Mouse (Mus musculus) stomach, postnatal 0 days (tissue): ENCODE measurements at regions not wholly inside any gene's neighbourhood (a gene's known extent, or its start where the extent isn't known, plus 50 kb on each side); places are given as distances from the start of the nearest gene placed in this dataset.

Experiments
- ATAC-seq: fragments of 200-750 bp; cut with Nextera tagmentation; 2 replicates; pipeline ENCODE4 v1.8.0; 2017; ENCODE audit not compliant: low FRiP score, low TSS enrichment
- DNase-seq: peaks from one replicate; pipeline ENCODE4 v3.0.0-alpha.2; 2016; ENCODE audit warnings: low spot score
- H3K27ac ChIP-seq: fragments of 300-500 bp; sonication (generic); replicated peaks from 2 replicates; pipeline ENCODE4 v1.5.1; 2014; ENCODE audit warnings: mild to moderate bottlenecking, control low read depth
- H3K27me3 ChIP-seq: fragments of 300-500 bp; sonication (generic); 2 replicates; pipeline ENCODE4 v1.6.1; 2014; ENCODE audit warnings: low read length; ENCODE audit not compliant: control insufficient read depth, insufficient read depth
- H3K36me3 ChIP-seq: fragments of 300-500 bp; sonication (generic); 2 replicates; pipeline ENCODE4 v1.6.1; 2014; ENCODE audit warnings: low read length, mixed read lengths; ENCODE audit not compliant: control insufficient read depth, insufficient read depth
- H3K4me1 ChIP-seq: fragments of 300-500 bp; sonication (generic); replicated peaks from 2 replicates; pipeline ENCODE4 v1.6.1; 2014; ENCODE audit warnings: antibody characterized with exemption; ENCODE audit not compliant: control insufficient read depth, insufficient read depth
- H3K4me2 ChIP-seq: fragments of 300-500 bp; sonication (generic); replicated peaks from 2 replicates; pipeline ENCODE4 v1.6.1; 2014; ENCODE audit warnings: low read depth, mild to moderate bottlenecking, control low read depth, moderate library complexity
- H3K4me3 ChIP-seq: fragments of 300-500 bp; sonication (generic); 2 replicates; pipeline ENCODE4 v1.5.1; 2014; ENCODE audit warnings: low read depth, low read length, control low read depth
- H3K9ac ChIP-seq: fragments of 300-500 bp; sonication (generic); 2 replicates; pipeline ENCODE4 v1.6.1; 2014; ENCODE audit warnings: mild to moderate bottlenecking, low read length, control low read depth, mixed read lengths
- H3K9me3 ChIP-seq: fragments of 300-500 bp; sonication (generic); 2 replicates; pipeline ENCODE4 v1.6.1; 2016; ENCODE audit warnings: low read length; ENCODE audit not compliant: control insufficient read depth
- CTCF ChIP-seq: IDR thresholded peaks from 2 replicates; pipeline ENCODE4 v1.5.1; 2016; ENCODE audit warnings: antibody characterized with exemption, low read depth, mild to moderate bottlenecking, moderate library complexity
- EP300 ChIP-seq: optimal IDR thresholded peaks from 2 replicates; pipeline ENCODE3; 2016; ENCODE audit warnings: antibody characterized with exemption
- WGBS: fragments of 180-500 bp; shearing (Covaris S2); extraction: QIAGEN DNeasy Blood & Tissue Kit; methylation state at CpG from one replicate; pipeline ENCODE4 v1.1.7; 2014; 5-methylcytosine and 5-hydroxymethylcytosine counted together

DNA sequence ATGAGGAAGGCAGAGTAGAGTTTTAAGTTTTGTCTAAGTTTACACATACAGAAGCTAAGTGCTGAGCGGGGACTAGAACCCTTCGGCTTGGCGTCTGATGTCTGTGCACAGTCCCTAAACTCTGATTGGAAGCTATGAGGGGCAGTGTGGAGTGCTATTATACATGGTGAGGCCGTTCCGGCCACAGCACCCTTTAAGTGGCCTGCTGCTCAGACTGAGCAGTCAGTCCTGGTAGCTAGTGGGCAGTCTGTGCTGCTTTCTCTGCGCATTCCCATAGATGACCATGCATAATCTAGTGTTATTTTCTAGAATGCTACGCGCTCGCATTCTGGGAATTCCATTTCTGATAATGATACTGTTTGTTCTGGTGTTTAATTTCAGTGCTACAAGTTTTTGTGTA is 51.2 kb upstream of the Ifne start:
- Histone ChIP-seq H3K4me3 (no peak overlapping the region), H3K27me3 (no peaks in the 10 kb centered on the region), H3K9ac (no peak overlapping the region), H3K4me1 (no peaks in the 10 kb centered on the region), H3K36me3 (no peaks in the 10 kb centered on the region), H3K9me3 (no peaks in the 10 kb centered on the region), H3K4me2 (no peak overlapping the region), H3K27ac (no peak overlapping the region)
- TF ChIP-seq EP300 (no peak), CTCF (no peak)
- WGBS, result 86% methylated on average over 9 of the region's 9 CpGs
- DNase-seq, result no peak
- no peak for ATAC-seq
